Mouse (Mus musculus): ENCODE measurements around the gene Tpp1. TPM values are rescaled to one million over a fixed set of nuclear protein-coding genes. Genes with fewer than 3 reads are reported as not detected.

Gene Tpp1
- 48.2 and 51.6 TPM in 2 replicates for polyA plus RNA-seq (2014; fragmentation: Nextera tagmentation; extraction: Ambion mirVana)

- H3K4me3 ChIP-seq (replicated peaks; ENCODE audit: low read length), result peak within 1 kb of the TSS; percentile 40
- peak within 1 kb of the TSS; percentile 60 for H3K4me2 ChIP-seq (replicated peaks)
- WGBS, result 21% methylated on average over 20 of the region's 20 CpGs
- H3K36me3 ChIP-seq (replicated peaks; ENCODE audit: control insufficient read depth, insufficient read depth), result peaks cover 69% of the 10 kb centered on the region
- H3K9ac ChIP-seq, result peak within 1 kb of the TSS; percentile 66
- DNase-seq (ENCODE audit: low spot score), result peak; percentile 90
- peak; percentile 91 for ATAC-seq (ENCODE audit: low FRiP score)
- peaks cover 8% of the 10 kb centered on the region; the same call in 1 of the 2 replicates for H3K4me1 ChIP-seq (replicated peaks; ENCODE audit: control insufficient read depth, insufficient read depth, low read length)
- H3K27me3 ChIP-seq (ENCODE audit: control insufficient read depth, insufficient read depth, low read length), result no peaks in the 10 kb centered on the region
- H3K27ac ChIP-seq, result peak within 1 kb of the TSS; percentile 60
- no peaks in the 10 kb centered on the region for H3K9me3 ChIP-seq (ENCODE audit: control insufficient read depth, low read length)
Measured at GRCm38 (mm10) chr7:105751491-105752433, at the start of gene Tpp1. Gene Tpp1 (minus strand): TSS chr7:105752235.

GRCm38 (mm10) chr7:105796972-105797371 is 44.9 kb upstream of the Tpp1 start:
- Histone ChIP-seq H3K9me3 (ENCODE audit: control insufficient read depth, low read length) (no peaks in the 10 kb centered on the region), H3K4me2 (replicated peaks) (no peak overlapping the region), H3K4me1 (replicated peaks; ENCODE audit: control insufficient read depth, insufficient read depth, low read length) (no peaks in the 10 kb centered on the region), H3K4me3 (replicated peaks; ENCODE audit: low read length) (no peak overlapping the region), H3K36me3 (replicated peaks; ENCODE audit: control insufficient read depth, insufficient read depth) (no peaks in the 10 kb centered on the region), H3K27ac (no peak overlapping the region), H3K9ac (no peak overlapping the region), H3K27me3 (ENCODE audit: control insufficient read depth, insufficient read depth, low read length) (no peaks in the 10 kb centered on the region)
- ATAC-seq (ENCODE audit: low FRiP score) (no peak), DNase-seq (ENCODE audit: low spot score) (no peak)
- WGBS, result 93% methylated on average over 3 of the region's 3 CpGs

- DNase-seq (ENCODE audit: low spot score), result no peak
- Histone ChIP-seq H3K9me3 (ENCODE audit: control insufficient read depth, low read length) (no peaks in the 10 kb centered on the region), H3K27ac (no peak overlapping the region), H3K36me3 (replicated peaks; ENCODE audit: control insufficient read depth, insufficient read depth) (no peaks in the 10 kb centered on the region), H3K9ac (no peak overlapping the region), H3K4me3 (replicated peaks; ENCODE audit: low read length) (no peak overlapping the region), H3K4me1 (replicated peaks; ENCODE audit: control insufficient read depth, insufficient read depth, low read length) (no peaks in the 10 kb centered on the region), H3K27me3 (ENCODE audit: control insufficient read depth, insufficient read depth, low read length) (no peaks in the 10 kb centered on the region), H3K4me2 (replicated peaks) (no peak overlapping the region)
- 17% methylated on average over 7 of the region's 7 CpGs for WGBS
- no peak for ATAC-seq (ENCODE audit: low FRiP score)
Measured at GRCm38 (mm10) chr7:105795759-105796366, 43.8 kb upstream of the Tpp1 start.

GRCm38 (mm10) chr7:105793701-105794100 is 41.7 kb upstream of the Tpp1 start:
- ATAC-seq (ENCODE audit: low FRiP score), result no peak
- Histone ChIP-seq H3K27ac (no peak overlapping the region), H3K9me3 (ENCODE audit: control insufficient read depth, low read length) (no peaks in the 10 kb centered on the region), H3K4me3 (replicated peaks; ENCODE audit: low read length) (no peak overlapping the region), H3K4me2 (replicated peaks) (no peak overlapping the region), H3K27me3 (ENCODE audit: control insufficient read depth, insufficient read depth, low read length) (no peaks in the 10 kb centered on the region), H3K4me1 (replicated peaks; ENCODE audit: control insufficient read depth, insufficient read depth, low read length) (0 out of 2 replicates have a peak, but pooled peaks cover 5% of the 10 kb centered on the region), H3K36me3 (replicated peaks; ENCODE audit: control insufficient read depth, insufficient read depth) (no peaks in the 10 kb centered on the region), H3K9ac (no peak overlapping the region)
- WGBS, result 74% methylated on average over 7 of the region's 7 CpGs
- no peak for DNase-seq (ENCODE audit: low spot score)

GRCm38 (mm10) chr7:105791147-105791546 is 39.1 kb upstream of the Tpp1 start:
- H3K36me3 ChIP-seq (replicated peaks; ENCODE audit: control insufficient read depth, insufficient read depth), result 0 out of 2 replicates have a peak, but pooled peaks cover 1% of the 10 kb centered on the region
- H3K9ac ChIP-seq, result no peak overlapping the region
- DNase-seq (ENCODE audit: low spot score) (no peak), ATAC-seq (ENCODE audit: low FRiP score) (no peak)
- H3K9me3 ChIP-seq (ENCODE audit: control insufficient read depth, low read length), result no peaks in the 10 kb centered on the region
- H3K4me1 ChIP-seq (replicated peaks; ENCODE audit: control insufficient read depth, insufficient read depth, low read length), result peaks cover 13% of the 10 kb centered on the region
- H3K27ac ChIP-seq, result no peak overlapping the region
- H3K4me2 ChIP-seq (replicated peaks), result no peak overlapping the region
- H3K27me3 ChIP-seq (ENCODE audit: control insufficient read depth, insufficient read depth, low read length), result no peaks in the 10 kb centered on the region
- WGBS, result 82% methylated on average over 1 of the region's 1 CpGs
- no peak overlapping the region for H3K4me3 ChIP-seq (replicated peaks; ENCODE audit: low read length)

- Histone ChIP-seq H3K9ac (peak within 1 kb of the TSS; percentile 99), H3K4me2 (replicated peaks) (peak within 1 kb of the TSS; percentile 97), H3K27ac (peak within 1 kb of the TSS; percentile 99), H3K4me3 (replicated peaks; ENCODE audit: low read length) (peak within 1 kb of the TSS; percentile 83), H3K36me3 (replicated peaks; ENCODE audit: control insufficient read depth, insufficient read depth) (peaks cover 30% of the 10 kb centered on the region), H3K27me3 (ENCODE audit: control insufficient read depth, insufficient read depth, low read length) (no peaks in the 10 kb centered on the region), H3K4me1 (replicated peaks; ENCODE audit: control insufficient read depth, insufficient read depth, low read length) (peaks cover 49% of the 10 kb centered on the region), H3K9me3 (ENCODE audit: control insufficient read depth, low read length) (no peaks in the 10 kb centered on the region)
- ATAC-seq (ENCODE audit: low FRiP score) (peak; percentile 75), DNase-seq (ENCODE audit: low spot score) (peak; percentile 67)
- WGBS, result under 1% methylated on average over 77 of the region's 97 CpGs
Measured at GRCm38 (mm10) chr7:105787285-105788140, 35.5 kb upstream of the Tpp1 start, which contains the start of gene Dchs1. Gene Dchs1 (minus strand): TSS chr7:105787654.

GRCm38 (mm10) chr7:105786506-105787284 is 34.7 kb upstream of the Tpp1 start:
- Histone ChIP-seq H3K4me3 (replicated peaks; ENCODE audit: low read length) (peak overlapping the region; percentile 83), H3K4me2 (replicated peaks) (peak overlapping the region; percentile 97), H3K36me3 (replicated peaks; ENCODE audit: control insufficient read depth, insufficient read depth) (peaks cover 38% of the 10 kb centered on the region), H3K9ac (peak overlapping the region; percentile 99), H3K4me1 (replicated peaks; ENCODE audit: control insufficient read depth, insufficient read depth, low read length) (peaks cover 49% of the 10 kb centered on the region), H3K27me3 (ENCODE audit: control insufficient read depth, insufficient read depth, low read length) (no peaks in the 10 kb centered on the region), H3K27ac (peak overlapping the region; percentile 99), H3K9me3 (ENCODE audit: control insufficient read depth, low read length) (no peaks in the 10 kb centered on the region)
- WGBS, result 5% methylated on average over 20 of the region's 20 CpGs
- DNase-seq (ENCODE audit: low spot score), result no peak
- ATAC-seq (ENCODE audit: low FRiP score), result peak; percentile 78

GRCm38 (mm10) chr7:105784556-105784955 is 32.5 kb upstream of the Tpp1 start:
- no peak for DNase-seq (ENCODE audit: low spot score)
- peaks cover 60% of the 10 kb centered on the region for H3K36me3 ChIP-seq (replicated peaks; ENCODE audit: control insufficient read depth, insufficient read depth)
- H3K4me1 ChIP-seq (replicated peaks; ENCODE audit: control insufficient read depth, insufficient read depth, low read length), result peaks cover 49% of the 10 kb centered on the region
- no peak for ATAC-seq (ENCODE audit: low FRiP score)
- H3K4me3 ChIP-seq (replicated peaks; ENCODE audit: low read length), result peak overlapping the region; percentile 83
- 7% methylated on average over 4 of the region's 4 CpGs for WGBS
- no peaks in the 10 kb centered on the region for H3K9me3 ChIP-seq (ENCODE audit: control insufficient read depth, low read length)
- H3K9ac ChIP-seq, result peak overlapping the region; percentile 49; the same call in 1 of the 2 replicates
- H3K27ac ChIP-seq, result peak overlapping the region; percentile 18; the same call in 1 of the 2 replicates
- peak overlapping the region; percentile 97 for H3K4me2 ChIP-seq (replicated peaks)
- no peaks in the 10 kb centered on the region for H3K27me3 ChIP-seq (ENCODE audit: control insufficient read depth, insufficient read depth, low read length)

Measured in hindbrain, embryonic 14.5 days (tissue).